Mouse (Mus musculus): Measurements from ENCODE around the gene Fcamr. TPM values are rescaled to one million over a fixed set of nuclear protein-coding genes. Genes with fewer than 3 reads are reported as not detected.

The Fcamr gene
- 3.6 TPM for polyA plus RNA-seq (2015; fragmentation: Illumina TruSeq; extraction: RNeasy Lipid Tissue Mini Kit (QIAGEN cat#74804); ENCODE audit: insufficient read depth, low replicate concordance)

GRCm38 (mm10) chr1:130800602-130801001 is at the start of gene Fcamr:
Gene Fcamr (plus strand): TSS chr1:130800902.

DNA sequence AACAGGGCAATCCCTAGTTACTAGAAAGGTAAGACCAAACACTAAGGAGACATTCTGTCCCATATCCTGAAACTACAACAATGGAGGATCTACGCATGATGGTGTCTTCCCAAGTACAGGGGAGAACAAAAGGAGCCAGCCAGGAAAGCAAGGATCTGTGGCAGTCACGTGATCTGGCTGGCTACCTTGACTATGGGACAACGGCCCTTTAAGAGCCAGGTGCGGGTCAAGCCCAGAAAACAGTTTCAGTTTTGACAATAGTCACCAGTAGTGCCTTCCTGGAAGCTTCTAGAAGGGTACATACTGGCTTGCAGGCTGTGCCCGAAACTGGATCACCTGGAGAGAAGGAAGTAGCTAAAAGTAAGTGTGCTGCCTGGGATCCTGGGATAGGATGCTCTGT is 25.7 kb downstream of the Fcamr start, which contains the start of gene Pigr:
Pigr (plus strand) TSS at position 237 of the 400 bp plus-strand sequence.

Other genes starting within 250 kb of the Fcamr start
- gene Zp3r, start 171.3 kb upstream of the Fcamr start, polyA plus RNA-seq (2015; fragmentation: Illumina TruSeq; extraction: RNeasy Lipid Tissue Mini Kit (QIAGEN cat#74804); ENCODE audit: insufficient read depth, low replicate concordance): not detected
- not detected for gene C4bp, start 139.3 kb upstream of the Fcamr start, polyA plus RNA-seq (2015; fragmentation: Illumina TruSeq; extraction: RNeasy Lipid Tissue Mini Kit (QIAGEN cat#74804); ENCODE audit: insufficient read depth, low replicate concordance)
- 0.28 TPM for gene Gm29427, start 85.1 kb upstream of the Fcamr start, polyA plus RNA-seq (2015; fragmentation: Illumina TruSeq; extraction: RNeasy Lipid Tissue Mini Kit (QIAGEN cat#74804); ENCODE audit: insufficient read depth, low replicate concordance)
- 14.2 TPM for gene Yod1, start 83.6 kb upstream of the Fcamr start, polyA plus RNA-seq (2015; fragmentation: Illumina TruSeq; extraction: RNeasy Lipid Tissue Mini Kit (QIAGEN cat#74804); ENCODE audit: insufficient read depth, low replicate concordance)
- gene Pfkfb2, start 71.6 kb upstream of the Fcamr start, polyA plus RNA-seq (2015; fragmentation: Illumina TruSeq; extraction: RNeasy Lipid Tissue Mini Kit (QIAGEN cat#74804); ENCODE audit: insufficient read depth, low replicate concordance): 23.9 TPM
- gene AA986860, start 68.9 kb upstream of the Fcamr start, polyA plus RNA-seq (2015; fragmentation: Illumina TruSeq; extraction: RNeasy Lipid Tissue Mini Kit (QIAGEN cat#74804); ENCODE audit: insufficient read depth, low replicate concordance): 0.59 TPM
- gene Pigr, start 25.8 kb downstream of the Fcamr start, polyA plus RNA-seq (2015; fragmentation: Illumina TruSeq; extraction: RNeasy Lipid Tissue Mini Kit (QIAGEN cat#74804); ENCODE audit: insufficient read depth, low replicate concordance): 1.0 TPM
- 489 TPM for gene Fcmr, start 64.8 kb downstream of the Fcamr start, polyA plus RNA-seq (2015; fragmentation: Illumina TruSeq; extraction: RNeasy Lipid Tissue Mini Kit (QIAGEN cat#74804); ENCODE audit: insufficient read depth, low replicate concordance)
- not detected for gene Il24, start 86.6 kb downstream of the Fcamr start, polyA plus RNA-seq (2015; fragmentation: Illumina TruSeq; extraction: RNeasy Lipid Tissue Mini Kit (QIAGEN cat#74804); ENCODE audit: insufficient read depth, low replicate concordance)
- not detected for gene Il20, start 110.5 kb downstream of the Fcamr start, polyA plus RNA-seq (2015; fragmentation: Illumina TruSeq; extraction: RNeasy Lipid Tissue Mini Kit (QIAGEN cat#74804); ENCODE audit: insufficient read depth, low replicate concordance)
- gene Il19, start 139.2 kb downstream of the Fcamr start, polyA plus RNA-seq (2015; fragmentation: Illumina TruSeq; extraction: RNeasy Lipid Tissue Mini Kit (QIAGEN cat#74804); ENCODE audit: insufficient read depth, low replicate concordance): not detected
- gene Il10, start 218.9 kb downstream of the Fcamr start, polyA plus RNA-seq (2015; fragmentation: Illumina TruSeq; extraction: RNeasy Lipid Tissue Mini Kit (QIAGEN cat#74804); ENCODE audit: insufficient read depth, low replicate concordance): 1.2 TPM